Mouse (Mus musculus) adrenal gland, adult 2 months (tissue): ENCODE measurements at regions not wholly inside any gene's neighbourhood (a gene's known extent, or its start where the extent isn't known, plus 50 kb on each side); places are given as distances from the start of the nearest gene placed in this dataset.

ENCODE experiments used
- DNase-seq: peaks from one replicate; pipeline ENCODE4 v3.0.0; 2021

GRCm38 (mm10) chr4:124542696-124543095 lies 67.9 kb downstream of the 3100002H09Rik start:
- no peak for DNase-seq

- no peak for DNase-seq
Observed at GRCm38 (mm10) chr4:124538471-124538870, 72.1 kb downstream of the 3100002H09Rik start.

GRCm38 (mm10) chr4:124537681-124538080 lies 72.9 kb downstream of the 3100002H09Rik start:
- no peak for DNase-seq

- DNase-seq: no peak
Observed at GRCm38 (mm10) chr4:124533614-124534013, 77.0 kb downstream of the 3100002H09Rik start.

- DNase-seq: no peak
Observed at GRCm38 (mm10) chr4:124530596-124530995, 80.0 kb downstream of the 3100002H09Rik start.

- no peak for DNase-seq
Observed at GRCm38 (mm10) chr4:124526822-124527221, 83.8 kb downstream of the 3100002H09Rik start.

GRCm38 (mm10) chr4:124526362-124526761 lies 84.2 kb downstream of the 3100002H09Rik start:
- DNase-seq: no peak

- DNase-seq: peak; percentile 10
Observed at GRCm38 (mm10) chr4:124520309-124520708, 90.3 kb downstream of the 3100002H09Rik start.

- no peak for DNase-seq
Observed at GRCm38 (mm10) chr4:124511761-124512160, 98.8 kb downstream of the 3100002H09Rik start.

GRCm38 (mm10) chr4:124510816-124511215 lies 99.8 kb downstream of the 3100002H09Rik start:
- DNase-seq: no peak

- DNase-seq: peak; percentile 13
Observed at GRCm38 (mm10) chr4:124509695-124510094, 100.9 kb downstream of the 3100002H09Rik start.

- DNase-seq: no peak
Observed at GRCm38 (mm10) chr4:124506083-124506647, 104.4 kb downstream of the 3100002H09Rik start.

GRCm38 (mm10) chr4:124501785-124502184 lies 108.8 kb downstream of the 3100002H09Rik start:
- no peak for DNase-seq

- DNase-seq: no peak
Observed at GRCm38 (mm10) chr4:124498043-124498442, 112.6 kb downstream of the 3100002H09Rik start.

- DNase-seq: no peak
Observed at GRCm38 (mm10) chr4:124485941-124486581, 124.5 kb downstream of the 3100002H09Rik start.

GRCm38 (mm10) chr4:124484613-124485586 lies 125.7 kb downstream of the 3100002H09Rik start:
- DNase-seq: no peak

- peak; percentile 23 for DNase-seq
Observed at GRCm38 (mm10) chr4:124477870-124478301, 132.7 kb downstream of the 3100002H09Rik start.

GRCm38 (mm10) chr4:124477359-124477868 lies 133.2 kb downstream of the 3100002H09Rik start:
- DNase-seq: peak; percentile 12

GRCm38 (mm10) chr4:124465229-124465820 lies 145.3 kb downstream of the 3100002H09Rik start:
- DNase-seq: no peak

GRCm38 (mm10) chr4:124455511-124456338 lies 154.9 kb downstream of the 3100002H09Rik start:
- no peak for DNase-seq

- DNase-seq: no peak
Observed at GRCm38 (mm10) chr4:124451131-124451530, 159.5 kb downstream of the 3100002H09Rik start.
